Mouse (Mus musculus) mesoderm, embryonic 11.5 days (tissue): ENCODE measurements around the gene Srp72.
A peak's percentile ranks its signal among the peaks of the same experiment; 100 is the strongest.

Source experiments
- DNase-seq: peaks from one replicate; pipeline ENCODE4 v3.0.0-alpha.2; 2012; ENCODE audit warnings: low read depth, low spot score

Gene Srp72

GRCm38 (mm10) chr5:76974554-76975285, at the start of gene Srp72:
Srp72 (plus strand) TSS chr5:76974683.
- peak; percentile 91 for DNase-seq

DNA sequence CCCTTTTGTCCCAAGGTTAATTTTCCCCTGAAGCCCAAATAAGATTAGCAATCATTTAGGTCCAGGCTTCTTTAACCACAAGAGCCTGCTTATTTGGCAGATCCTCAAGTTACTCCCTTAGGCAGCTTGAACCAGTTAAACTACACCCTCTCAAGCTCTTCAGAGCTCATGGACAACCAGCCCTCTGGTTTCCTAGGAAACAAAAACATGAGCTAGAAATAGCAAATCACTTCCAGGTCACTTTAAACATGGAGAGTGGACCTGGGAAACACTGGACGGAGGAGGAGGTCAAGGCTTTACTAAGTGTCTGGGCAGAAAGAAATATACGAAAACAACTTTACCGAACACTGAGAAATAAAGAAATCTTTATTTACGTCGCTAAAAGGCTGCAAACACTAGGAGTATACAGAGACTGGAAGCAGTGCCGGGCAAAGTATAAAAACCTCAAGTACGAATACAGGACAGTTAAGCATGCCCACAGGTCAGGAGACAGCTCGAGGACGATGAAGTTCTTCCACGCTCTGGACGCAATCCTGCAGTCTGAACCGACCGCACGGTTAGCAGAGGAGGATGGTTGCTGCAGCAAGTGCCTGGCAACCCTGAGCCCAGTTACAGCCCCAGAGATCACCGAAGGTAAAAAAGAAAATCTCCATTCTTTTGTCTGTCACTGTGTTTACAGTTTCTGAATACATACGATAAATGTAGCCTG, 46.2 kb upstream of the Srp72 start:
- DNase-seq, result peak; percentile 19

DNA sequence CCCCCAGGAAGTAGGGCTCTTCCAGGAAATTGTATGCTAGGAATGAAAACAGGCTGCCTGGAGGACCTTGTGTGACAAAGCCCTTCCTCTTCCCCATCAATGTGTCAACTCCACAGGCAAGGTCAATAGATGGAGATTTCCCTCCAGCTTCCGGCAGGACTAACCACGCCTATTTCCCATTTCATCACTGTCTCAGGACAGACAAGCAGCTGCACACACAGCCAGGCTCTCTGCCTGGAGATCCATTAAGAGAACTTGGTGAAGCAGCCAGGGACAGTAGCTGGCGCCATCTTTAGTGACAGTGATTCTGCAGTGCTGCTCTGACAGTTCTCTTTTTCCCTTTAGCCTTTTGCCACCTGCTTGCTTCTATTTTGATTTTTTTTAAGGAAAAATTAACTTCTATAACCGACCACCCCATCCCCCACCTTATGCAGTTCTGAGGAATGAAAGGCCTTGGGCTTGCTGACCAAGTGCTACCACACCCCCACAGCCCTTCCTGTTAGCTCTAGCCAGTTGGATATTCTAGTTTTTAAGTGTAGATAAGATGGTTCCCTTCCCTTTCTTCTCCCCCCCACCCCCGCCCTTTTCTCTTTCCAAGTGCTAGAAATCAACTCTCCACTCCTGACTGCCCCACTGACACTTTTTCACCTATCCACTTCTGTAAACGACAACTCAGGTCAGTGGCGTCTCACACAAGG, 45.2 kb upstream of the Srp72 start:
- DNase-seq, result peak; percentile 49

DNA sequence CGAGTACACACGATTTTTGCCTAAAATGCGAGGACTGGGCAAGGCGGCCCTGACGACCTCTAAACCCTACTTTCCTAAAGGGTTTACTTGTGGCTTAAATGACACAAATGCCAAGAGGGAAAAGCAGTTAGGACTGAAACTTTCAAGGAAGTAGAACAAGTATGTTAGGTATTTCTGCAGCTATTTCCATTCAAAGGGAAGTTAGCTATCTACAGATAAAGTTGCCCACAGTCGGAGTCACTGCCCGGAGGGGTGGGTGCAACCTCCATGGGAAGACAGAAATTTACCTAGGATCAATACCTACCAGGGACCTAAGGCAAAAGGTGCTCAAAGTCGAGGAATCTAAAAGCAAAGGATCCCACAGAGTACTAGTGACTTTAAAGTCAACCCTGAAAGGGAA, 34.8 kb upstream of the Srp72 start:
- no peak for DNase-seq

DNA sequence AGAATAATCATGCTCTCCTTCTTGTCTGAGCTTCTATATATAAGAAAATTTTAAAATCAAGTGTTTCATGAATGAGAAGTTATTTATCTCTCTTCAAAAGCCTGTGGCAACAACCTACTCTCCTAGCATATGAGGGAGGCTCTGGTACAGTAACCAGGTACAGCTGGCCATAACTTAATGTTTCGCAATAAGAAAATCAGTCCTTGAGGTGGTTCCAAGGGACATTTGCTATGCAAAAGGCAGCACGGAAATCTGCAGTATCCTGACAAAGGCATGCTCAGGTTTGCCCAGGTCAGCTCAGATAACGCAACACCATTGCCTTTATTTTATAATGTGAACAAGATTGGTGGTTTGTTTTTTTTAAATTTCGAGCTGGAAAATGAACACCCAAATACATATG, 32.5 kb upstream of the Srp72 start:
- DNase-seq, result no peak

DNA sequence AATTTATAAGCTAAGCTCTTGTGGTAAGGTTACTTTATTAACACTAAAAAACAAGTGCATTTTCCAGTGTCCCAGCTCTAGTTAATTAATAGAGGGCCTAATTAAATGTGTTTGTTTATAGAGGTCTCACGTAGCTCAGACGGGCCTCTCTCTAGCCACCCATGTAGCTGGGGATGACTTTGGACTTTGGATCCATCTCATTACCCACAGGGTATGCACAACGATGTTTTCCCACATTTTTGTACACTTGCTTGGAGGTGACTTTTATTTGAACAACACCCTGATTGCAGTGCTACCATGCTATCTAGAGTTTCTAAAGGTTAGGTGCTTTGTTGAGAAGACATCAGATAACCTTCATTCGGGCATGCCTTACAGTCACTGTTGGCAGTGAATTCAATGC, 32.0 kb upstream of the Srp72 start:
- no peak for DNase-seq

- DNase-seq, result no peak
Measured at GRCm38 (mm10) chr5:76944965-76945677, 29.4 kb upstream of the Srp72 start.

DNA sequence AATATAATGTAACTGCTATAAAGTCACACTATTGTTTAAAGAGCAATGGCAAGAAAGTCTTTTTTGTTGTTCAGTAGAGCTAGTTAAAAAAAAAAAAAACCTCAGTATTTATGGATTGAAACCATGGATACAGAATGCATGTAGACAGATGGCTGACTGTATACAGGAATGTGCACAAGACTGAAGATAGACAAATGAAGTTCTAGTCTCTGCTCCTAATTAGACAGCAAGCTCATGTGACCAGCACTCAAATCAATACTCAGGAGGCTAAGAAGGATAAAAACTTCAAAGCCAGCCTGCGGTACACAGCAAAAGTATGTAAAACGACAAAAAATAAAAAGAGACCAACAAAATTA, 28.8 kb upstream of the Srp72 start:
- no peak for DNase-seq

DNA sequence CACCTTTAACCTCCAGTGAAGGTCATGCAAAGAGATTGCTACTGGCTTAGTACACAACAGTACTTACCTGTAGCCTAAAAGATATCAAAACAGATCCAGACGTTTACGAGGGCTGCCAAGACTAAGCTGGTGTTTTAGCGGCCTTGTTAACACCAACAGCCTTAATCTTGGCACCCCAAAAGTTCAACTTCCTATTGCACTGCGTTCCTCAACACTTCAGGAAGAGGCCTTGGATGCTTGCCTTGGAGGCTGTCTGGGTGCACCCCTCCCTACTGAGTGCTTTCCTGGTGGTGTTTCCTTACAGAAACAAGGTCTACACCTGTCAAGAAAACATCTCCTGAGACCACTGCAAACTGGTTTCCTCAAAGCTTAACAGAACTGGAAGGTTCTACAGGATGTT, 27.3 kb upstream of the Srp72 start:
- DNase-seq, result no peak

GRCm38 (mm10) chr5:76947758-76948157, 26.7 kb upstream of the Srp72 start:
- DNase-seq, result no peak

GRCm38 (mm10) chr5:76950343-76951105, 24.0 kb upstream of the Srp72 start:
- DNase-seq, result no peak

GRCm38 (mm10) chr5:76951106-76952027, 23.1 kb upstream of the Srp72 start, which contains the start of the genes Paics and Ppat:
Paics (plus strand) TSS chr5:76951307.
Ppat (minus strand) TSS chr5:76951578.
- peak; percentile 99 for DNase-seq

DNA sequence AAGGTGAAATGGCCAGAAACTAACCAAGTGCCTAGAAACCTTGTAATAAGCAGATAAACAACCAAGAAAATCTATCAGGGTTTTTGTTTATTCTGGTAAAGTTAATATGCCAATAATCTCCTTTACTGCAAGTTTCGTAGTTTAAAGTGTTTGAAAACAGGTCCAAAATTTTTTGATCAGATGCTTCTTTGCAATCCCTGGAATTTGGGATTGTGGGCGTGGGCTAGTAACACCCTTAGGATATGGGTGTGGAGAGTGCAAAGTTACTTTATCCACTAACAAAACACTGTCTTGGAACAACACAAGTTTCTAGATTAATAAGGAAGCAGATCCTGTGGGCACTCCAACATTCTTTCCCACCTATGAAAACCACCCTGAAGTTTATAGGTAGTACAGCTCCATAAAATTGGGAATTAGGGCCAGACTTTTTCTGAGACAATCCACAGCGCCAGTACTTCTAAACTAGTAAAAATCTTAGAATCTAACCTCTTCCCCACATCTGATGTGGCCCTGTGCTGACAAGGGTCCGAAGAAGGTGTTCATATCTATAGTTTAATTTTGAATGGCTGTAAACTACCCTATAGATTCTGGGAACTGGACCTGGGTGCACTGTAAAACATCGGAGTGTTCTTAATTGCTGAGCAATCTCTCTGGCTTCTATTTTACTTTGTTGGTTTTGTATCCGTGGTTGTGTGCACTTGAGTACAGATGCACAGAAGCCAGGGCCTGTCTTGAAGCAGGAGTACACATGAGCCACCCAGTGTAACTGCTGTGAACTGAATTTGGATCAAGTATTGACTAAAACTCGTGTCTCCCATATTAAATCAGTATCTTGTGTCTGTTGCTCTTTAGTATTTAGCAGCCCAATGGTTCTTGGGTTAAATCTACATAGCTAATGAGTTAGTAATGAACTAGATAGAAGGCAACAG, 22.1 kb upstream of the Srp72 start:
- no peak for DNase-seq

GRCm38 (mm10) chr5:76953794-76954193, 20.7 kb upstream of the Srp72 start:
- no peak for DNase-seq

- no peak for DNase-seq
Measured at GRCm38 (mm10) chr5:76954271-76954900, 20.1 kb upstream of the Srp72 start.

- no peak for DNase-seq
Measured at GRCm38 (mm10) chr5:76955474-76955873, 19.0 kb upstream of the Srp72 start.

DNA sequence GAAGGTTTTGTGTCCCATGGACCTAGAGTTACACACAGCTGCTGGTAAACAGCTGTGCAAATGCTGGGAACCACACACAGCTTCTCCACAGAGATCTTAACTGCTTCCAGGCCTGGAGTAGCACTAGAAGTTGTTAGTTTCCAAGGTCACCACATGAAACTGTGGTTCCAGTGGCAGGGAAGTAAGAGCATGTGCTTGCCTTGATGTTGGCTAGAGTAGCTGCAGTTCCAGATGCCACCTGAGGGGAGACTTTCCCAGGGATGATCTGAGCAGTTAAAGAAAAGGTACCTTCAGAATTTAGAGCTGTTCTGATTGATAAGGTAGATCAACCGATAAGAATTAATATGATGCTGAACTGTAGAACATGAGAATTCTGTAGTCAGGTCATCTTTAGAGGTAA, 16.5 kb upstream of the Srp72 start:
- peak; percentile 12 for DNase-seq

DNA sequence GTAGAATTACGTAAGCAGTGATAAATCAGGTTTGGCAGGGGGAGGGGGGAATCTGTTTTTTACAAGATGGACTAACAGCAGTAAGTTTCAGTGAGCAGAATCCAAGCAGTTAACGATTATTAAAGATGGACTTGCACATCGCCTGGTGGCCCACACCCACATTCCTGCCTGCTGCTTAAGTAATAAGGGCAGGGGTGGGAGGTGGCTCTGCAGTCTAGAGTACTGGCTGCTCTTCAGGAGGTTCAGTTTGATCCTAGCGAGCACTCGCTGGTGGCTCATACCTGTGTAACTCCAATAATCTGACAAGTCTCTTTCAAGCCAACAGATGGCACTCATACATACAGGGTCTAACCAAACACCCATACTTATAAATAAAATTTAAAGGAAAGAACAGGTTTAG, 14.9 kb upstream of the Srp72 start:
- DNase-seq, result no peak

DNA sequence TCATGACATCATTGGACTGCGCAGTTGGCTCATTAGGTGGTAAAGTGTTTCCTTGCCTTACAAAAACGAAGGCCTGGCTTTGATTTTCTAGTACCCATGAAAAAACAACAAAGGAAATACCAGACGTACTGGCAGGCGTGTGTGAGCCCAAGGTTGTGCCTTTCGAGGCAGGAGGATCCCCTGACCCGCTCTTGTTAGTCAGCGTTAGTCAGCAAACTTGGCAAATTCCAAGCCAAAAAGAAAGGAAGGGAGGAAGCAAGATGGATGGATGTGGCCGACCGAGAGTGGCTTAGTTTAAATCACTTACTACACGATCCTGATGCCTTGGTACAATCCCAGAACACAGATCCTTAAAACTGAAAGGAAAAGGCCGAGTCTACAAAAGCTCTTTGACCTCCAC, 11.9 kb upstream of the Srp72 start:
- no peak for DNase-seq
